Mouse (Mus musculus): Measurements from ENCODE around the gene Esr1.

DNA sequence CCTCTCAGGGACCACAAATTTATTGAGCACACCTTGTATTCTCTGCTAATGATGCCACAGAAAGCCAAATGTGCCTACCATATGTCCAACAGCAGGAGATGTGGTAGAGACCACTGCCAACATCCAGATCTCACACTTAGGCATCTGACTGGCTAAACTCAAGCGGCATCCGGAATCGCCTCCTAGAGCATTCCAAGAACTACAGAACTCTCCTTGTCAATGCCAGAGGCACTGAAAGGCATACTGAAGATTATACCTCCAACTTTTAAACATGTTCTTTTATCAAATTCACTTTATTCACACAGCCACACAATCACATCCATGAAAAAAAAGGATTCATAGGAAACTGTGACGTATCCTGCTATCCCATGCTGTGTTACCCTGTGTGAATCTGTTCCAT, 40.6 kb upstream of the Esr1 start:
- TF ChIP-seq CTCF (IDR thresholded peaks at IDR 0.05; ENCODE audit: low read depth, low read length) (no peak), POLR2A (IDR thresholded peaks at IDR 0.05; ENCODE audit: insufficient read depth, low read length) (no peak), EP300 (IDR thresholded peaks at IDR 0.05; ENCODE audit: insufficient read depth, low read depth, low read length) (no peak)
